17 mouse cellular contexts compared by ENCODE assay signal in the genomic region with DNA sequence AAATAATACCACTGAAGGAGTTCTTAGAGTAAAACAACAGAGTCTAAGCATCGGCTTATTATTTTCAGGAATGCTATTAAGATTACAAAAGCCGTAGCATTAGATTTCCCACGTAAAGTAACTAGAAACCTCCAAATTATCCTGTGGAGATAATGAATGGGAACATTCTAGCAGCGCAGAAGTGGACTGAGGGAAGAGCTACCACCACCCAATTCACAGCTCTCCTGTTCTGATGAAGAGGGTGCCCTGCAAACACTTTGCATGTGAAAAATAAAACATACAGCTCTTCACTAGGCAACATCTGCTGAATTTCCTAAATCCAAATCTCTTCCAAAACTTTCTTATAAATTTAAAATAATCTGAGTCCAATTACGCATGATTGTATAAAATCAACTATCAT.
"Had no signal": no experiment of that assay in that cellular context is flagged by ENCODE, and none has a peak within 500 bp of the region (broad histone marks: within the 10 kb centered on the region; RNA-seq: fewer than 3 reads in every experiment).

No protein-coding gene starts in this region.

- ATAC-seq: liver, postnatal 0 days; lung, postnatal 0 days; midbrain, embryonic 13.5 days had no signal

- DNase-seq: liver, postnatal 0 days; lung, adult 2 months; lung, postnatal 14 days; lung, postnatal 36 days; right cerebral cortex, postnatal 14 days; thymus, adult 2 months; thymus, postnatal 25 days; thymus, postnatal 4 days had no signal

- H3K4me3 ChIP-seq: liver, embryonic 15.5 days; lung, embryonic 15.5 days; megakaryocyte, embryonic 14.5 days; midbrain, embryonic 13.5 days; neural tube, embryonic 12.5 days; stomach, embryonic 15.5 days had no signal

- H3K4me1 ChIP-seq: liver, embryonic 15.5 days; lung, embryonic 15.5 days; megakaryocyte, embryonic 14.5 days; stomach, embryonic 15.5 days had no signal

- H3K4me2 ChIP-seq: liver, embryonic 15.5 days; lung, embryonic 15.5 days; midbrain, embryonic 13.5 days; neural tube, embryonic 12.5 days; stomach, embryonic 15.5 days had no signal

- H3K27ac ChIP-seq: liver, embryonic 15.5 days; lung, embryonic 15.5 days; macrophage; midbrain, embryonic 13.5 days; neural tube, embryonic 12.5 days; stomach, embryonic 15.5 days; stomach, postnatal 0 days had no signal

- H3K27me3 ChIP-seq: liver, embryonic 15.5 days; lung, embryonic 15.5 days; megakaryocyte, embryonic 14.5 days; midbrain, embryonic 13.5 days; neural tube, embryonic 12.5 days; stomach, embryonic 15.5 days had no signal

- H3K9ac ChIP-seq: liver, embryonic 15.5 days; liver, postnatal 0 days; lung, embryonic 15.5 days; midbrain, embryonic 13.5 days; neural tube, embryonic 12.5 days; stomach, embryonic 15.5 days had no signal

- H3K9me3 ChIP-seq: liver, embryonic 15.5 days; lung, embryonic 15.5 days; megakaryocyte, embryonic 14.5 days; midbrain, embryonic 13.5 days; neural tube, embryonic 12.5 days; stomach, embryonic 15.5 days had no signal

- H3K36me3 ChIP-seq: liver, embryonic 15.5 days; lung, embryonic 15.5 days; midbrain, embryonic 13.5 days; neural tube, embryonic 12.5 days; stomach, embryonic 15.5 days had no signal
